Mouse (Mus musculus): ENCODE data around the gene Hsdl2.
A peak's percentile ranks its signal among the peaks of the same experiment; 100 is the strongest.

Gene Hsdl2

GRCm38 (mm10) chr4:59628255-59628654 lies 46.9 kb downstream of the Hsdl2 start:
- DNase-seq = no peak

GRCm38 (mm10) chr4:59629076-59629874 lies 47.9 kb downstream of the Hsdl2 start:
- DNase-seq = no peak

- DNase-seq = no peak
These were observed 48.8 kb downstream of the Hsdl2 start for GRCm38 (mm10) chr4:59630122-59630521.

GRCm38 (mm10) chr4:59634532-59634931 lies 53.2 kb downstream of the Hsdl2 start:
- DNase-seq = no peak

- DNase-seq = no peak
These were observed 57.8 kb downstream of the Hsdl2 start for GRCm38 (mm10) chr4:59639163-59639562.

GRCm38 (mm10) chr4:59640720-59641119 lies 59.4 kb downstream of the Hsdl2 start:
- DNase-seq = no peak

- no peak for DNase-seq
These were observed 60.7 kb downstream of the Hsdl2 start for GRCm38 (mm10) chr4:59642039-59642438.

GRCm38 (mm10) chr4:59642657-59643056 lies 61.3 kb downstream of the Hsdl2 start:
- DNase-seq = no peak

GRCm38 (mm10) chr4:59644431-59644830 lies 63.1 kb downstream of the Hsdl2 start:
- DNase-seq = no peak

- DNase-seq = no peak
These were observed 63.6 kb downstream of the Hsdl2 start for GRCm38 (mm10) chr4:59644992-59645391.

GRCm38 (mm10) chr4:59645610-59646009 lies 64.2 kb downstream of the Hsdl2 start:
- no peak for DNase-seq

- no peak for DNase-seq
These were observed 64.8 kb downstream of the Hsdl2 start for GRCm38 (mm10) chr4:59646020-59646696.

GRCm38 (mm10) chr4:59649119-59649518 lies 67.8 kb downstream of the Hsdl2 start:
- DNase-seq = no peak

GRCm38 (mm10) chr4:59652166-59652681 lies 70.9 kb downstream of the Hsdl2 start:
- DNase-seq = no peak

GRCm38 (mm10) chr4:59656061-59656642 lies 74.8 kb downstream of the Hsdl2 start:
- DNase-seq = peak; percentile 35 to 65

GRCm38 (mm10) chr4:59662163-59662562 lies 80.8 kb downstream of the Hsdl2 start:
- no peak for DNase-seq

- DNase-seq = no peak
These were observed 82.1 kb downstream of the Hsdl2 start for GRCm38 (mm10) chr4:59663451-59663850.

GRCm38 (mm10) chr4:59666550-59667317 lies 85.4 kb downstream of the Hsdl2 start:
- no peak for DNase-seq

- no peak for DNase-seq
These were observed 86.7 kb downstream of the Hsdl2 start for GRCm38 (mm10) chr4:59668050-59668449.
